Mouse (Mus musculus) spleen, adult 2 months (tissue): ENCODE data around the gene Rasgef1b. TPM values are rescaled to one million over a fixed set of nuclear protein-coding genes. Genes with fewer than 3 reads are reported as not detected.

Source experiments
- DNase-seq, 2 experiments: peaks; one replicate each; pipeline versions ENCODE4 v3.0.0 to v3.0.0-alpha.2; 2012 to 2021; ENCODE audit warnings: low spot score in 2 of 2, low read depth in 1 of 2
- H3K27ac ChIP-seq: fragments of 200-500 bp; 2 replicates; pipeline ENCODE4 v1.5.1; 2012; ENCODE audit warnings: low read length, inconsistent platforms; ENCODE audit not compliant: insufficient read depth
- H3K27me3 ChIP-seq: fragments of 200-500 bp; 2 replicates; pipeline ENCODE4 v1.6.1; 2012; ENCODE audit warnings: mild to moderate bottlenecking, moderate library complexity, low read length, inconsistent platforms; ENCODE audit not compliant: control insufficient read depth, insufficient read depth
- H3K36me3 ChIP-seq: fragments of 200-500 bp; 2 replicates; pipeline ENCODE4 v1.6.1; 2012; ENCODE audit warnings: mild to moderate bottlenecking, low read length, inconsistent platforms; ENCODE audit not compliant: control insufficient read depth, insufficient read depth
- H3K4me1 ChIP-seq: fragments of 200-500 bp; 2 replicates; pipeline ENCODE4 v1.6.1; 2011; ENCODE audit warnings: inconsistent platforms; ENCODE audit not compliant: control insufficient read depth, insufficient read depth, insufficient read length
- H3K4me3 ChIP-seq: fragments of 200-500 bp; 2 replicates; pipeline ENCODE4 v1.5.1; 2011; ENCODE audit warnings: mild to moderate bottlenecking, inconsistent platforms; ENCODE audit not compliant: insufficient read depth, insufficient read length; ENCODE audit errors: extremely low read depth
- CTCF ChIP-seq: fragments of 200-500 bp; IDR thresholded peaks from 2 replicates; pipeline ENCODE4 v1.5.1; 2011; ENCODE audit warnings: mild to moderate bottlenecking, inconsistent platforms; ENCODE audit not compliant: insufficient read depth, insufficient read length, insufficient replicate concordance; ENCODE audit errors: extremely low read depth
- POLR2A ChIP-seq: fragments of 200-500 bp; IDR thresholded peaks from 2 replicates; pipeline ENCODE4 v1.6.1; 2011; ENCODE audit warnings: low read depth, low read length, inconsistent platforms
- WGBS: fragments of 180-500 bp; shearing (Covaris S2); methylation state at CpG from one replicate; pipeline ENCODE4 v1.1.7; 2018; 5-methylcytosine and 5-hydroxymethylcytosine counted together
- polyA plus RNA-seq: library from polyadenylated mRNA; depleted of rRNA; stranded (reverse); fragments of >200 nt; gene quantifications from 2 replicates; pipeline ENCODE4 v1.2.3, GENCODE M21; 2012

The Rasgef1b gene
- polyA plus RNA-seq, 1 experiment, result 13.9 TPM

DNA sequence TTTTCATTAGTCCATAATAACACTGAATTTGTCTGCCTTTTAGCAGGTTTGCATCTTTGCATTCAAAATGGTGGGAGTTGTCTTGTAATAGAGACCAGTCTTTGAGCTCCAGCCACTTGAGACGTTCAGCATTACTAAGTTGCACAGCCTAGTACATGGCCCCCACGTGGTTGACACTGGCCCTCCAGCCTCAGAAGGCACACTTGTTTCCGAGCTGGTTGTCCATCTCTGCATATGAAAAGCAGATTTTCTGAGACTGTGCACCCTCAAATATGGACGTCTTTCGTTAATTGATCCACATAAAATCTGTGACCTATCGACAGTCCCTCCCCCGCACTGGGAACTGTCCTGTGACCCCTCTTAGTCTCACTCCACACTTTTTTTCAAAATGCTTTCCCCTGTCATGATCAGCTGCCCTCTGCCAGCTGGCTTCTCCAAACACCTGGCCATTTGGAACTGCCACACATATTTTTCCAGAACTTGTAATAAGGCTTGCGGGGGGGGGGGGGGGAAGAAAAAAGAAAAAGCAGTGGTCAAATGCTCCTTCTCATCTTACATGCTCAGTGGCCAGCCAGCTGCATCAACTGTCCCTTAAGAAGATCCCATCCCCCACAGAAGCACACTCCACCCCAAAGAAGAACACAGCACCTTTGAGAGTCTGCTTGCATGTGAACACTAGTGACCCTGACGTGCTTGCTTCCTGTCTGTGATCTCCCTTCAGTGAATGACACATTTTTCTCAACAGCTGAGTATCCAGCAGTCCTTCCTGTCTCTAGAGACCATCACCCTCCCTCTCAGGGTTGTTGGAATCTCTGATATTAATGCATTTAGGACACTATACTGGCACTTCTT, 231.7 kb downstream of the Rasgef1b start:
- no peaks in the 10 kb centered on the region for H3K36me3 ChIP-seq
- H3K27ac ChIP-seq, result no peak overlapping the region
- no peaks in the 10 kb centered on the region for H3K27me3 ChIP-seq
- TF ChIP-seq CTCF (no peak), POLR2A (no peak)
- H3K4me3 ChIP-seq, result no peak overlapping the region
- 81% methylated on average over 9 of the region's 9 CpGs for WGBS
- peaks cover 18% of the 10 kb centered on the region; the same call in 1 of the 2 replicates for H3K4me1 ChIP-seq
- DNase-seq, result no peak

- TF ChIP-seq CTCF (no peak), POLR2A (no peak)
- no peak for DNase-seq
- Histone ChIP-seq H3K4me3 (no peak overlapping the region), H3K27me3 (no peaks in the 10 kb centered on the region), H3K36me3 (no peaks in the 10 kb centered on the region), H3K27ac (peak overlapping the region; percentile 76; the same call in 1 of the 2 replicates), H3K4me1 (peaks cover 18% of the 10 kb centered on the region; the same call in 1 of the 2 replicates)
- WGBS, result 13% methylated on average over 1 of the region's 1 CpGs
These were observed 232.8 kb downstream of the Rasgef1b start for GRCm38 (mm10) chr5:99496157-99496453.

DNA sequence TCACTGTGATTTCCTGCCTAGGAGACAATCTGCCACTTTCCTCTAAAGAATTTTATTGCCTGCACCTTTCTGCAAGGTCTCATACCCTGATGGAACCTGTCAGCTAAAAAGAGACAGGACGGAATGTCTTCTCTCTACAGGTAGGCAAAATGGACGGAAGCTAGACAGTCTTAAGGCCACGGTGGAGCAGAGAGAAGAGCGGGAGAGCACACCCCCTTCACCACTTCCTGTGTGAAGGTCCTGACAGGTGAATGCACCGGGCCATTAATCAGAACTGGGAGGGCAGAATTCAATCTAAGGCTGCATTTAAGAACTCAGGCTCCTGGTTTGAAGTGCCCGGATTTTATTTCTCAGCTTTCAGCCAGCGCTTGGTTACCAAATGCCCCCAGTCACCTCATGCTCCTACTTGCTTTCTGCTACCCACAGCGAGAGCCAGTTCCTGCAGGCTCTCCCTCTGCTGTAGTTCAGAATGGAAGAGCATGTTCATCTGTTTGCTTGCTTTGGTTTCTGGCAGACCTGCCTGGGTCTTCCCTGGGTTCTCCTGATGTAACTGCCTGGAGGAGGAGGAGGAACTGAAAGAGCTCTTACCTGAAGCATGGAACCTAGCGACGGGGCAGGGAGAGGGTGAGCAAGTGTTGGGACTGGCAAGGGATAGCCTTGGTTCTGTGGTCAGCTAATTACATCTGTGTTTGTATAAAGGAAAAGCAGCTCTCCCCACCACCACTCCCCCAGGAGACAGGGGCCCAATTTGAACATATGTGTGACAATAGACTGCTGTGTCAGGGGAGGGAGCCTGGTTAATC, 233.3 kb downstream of the Rasgef1b start:
- Histone ChIP-seq H3K36me3 (no peaks in the 10 kb centered on the region), H3K27ac (peak overlapping the region; percentile 76), H3K4me3 (peak overlapping the region; percentile 20; the same call in 1 of the 2 replicates), H3K27me3 (no peaks in the 10 kb centered on the region), H3K4me1 (peaks cover 18% of the 10 kb centered on the region; the same call in 1 of the 2 replicates)
- 32% methylated on average over 10 of the region's 10 CpGs for whole genome bisulfite sequencing
- TF ChIP-seq POLR2A (no peak), CTCF (no peak)
- peak; percentile 36 to 43 for DNase-seq

DNA sequence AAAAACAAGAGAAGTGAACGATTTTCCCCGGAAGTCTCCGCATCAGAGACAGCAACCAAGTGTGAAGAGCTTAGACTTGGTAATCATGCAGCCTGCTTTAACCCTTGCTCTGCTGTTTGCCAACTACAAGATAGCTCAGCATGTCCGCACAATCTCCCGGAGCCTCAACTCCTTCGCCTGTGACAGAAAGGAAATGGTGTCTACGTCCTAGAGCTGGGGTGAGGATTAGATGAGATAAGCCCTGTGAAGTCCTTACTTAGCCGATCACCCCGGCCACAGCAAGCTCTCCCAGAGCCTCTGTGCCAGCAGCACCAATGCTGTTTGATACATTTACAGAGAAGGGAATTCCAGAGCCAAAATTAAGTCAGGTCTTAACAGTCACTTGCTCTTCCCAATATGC, 235.0 kb downstream of the Rasgef1b start:
- no peak for DNase-seq
- Histone ChIP-seq H3K27ac (no peak overlapping the region), H3K27me3 (no peaks in the 10 kb centered on the region), H3K4me3 (no peak overlapping the region), H3K36me3 (no peaks in the 10 kb centered on the region), H3K4me1 (peaks cover 18% of the 10 kb centered on the region; the same call in 1 of the 2 replicates)
- WGBS, result 88% methylated on average over 9 of the region's 9 CpGs
- TF ChIP-seq CTCF, result no peak
- no peak for TF ChIP-seq POLR2A

- Histone ChIP-seq H3K4me1 (peaks cover 24% of the 10 kb centered on the region; the same call in 1 of the 2 replicates), H3K27me3 (no peaks in the 10 kb centered on the region), H3K27ac (no peak overlapping the region), H3K4me3 (no peak overlapping the region), H3K36me3 (no peaks in the 10 kb centered on the region)
- TF ChIP-seq CTCF (no peak), POLR2A (no peak)
- DNase-seq, result no peak
- WGBS, result 91% methylated on average over 3 of the region's 3 CpGs
These were observed 235.8 kb downstream of the Rasgef1b start for GRCm38 (mm10) chr5:99493017-99493416.

DNA sequence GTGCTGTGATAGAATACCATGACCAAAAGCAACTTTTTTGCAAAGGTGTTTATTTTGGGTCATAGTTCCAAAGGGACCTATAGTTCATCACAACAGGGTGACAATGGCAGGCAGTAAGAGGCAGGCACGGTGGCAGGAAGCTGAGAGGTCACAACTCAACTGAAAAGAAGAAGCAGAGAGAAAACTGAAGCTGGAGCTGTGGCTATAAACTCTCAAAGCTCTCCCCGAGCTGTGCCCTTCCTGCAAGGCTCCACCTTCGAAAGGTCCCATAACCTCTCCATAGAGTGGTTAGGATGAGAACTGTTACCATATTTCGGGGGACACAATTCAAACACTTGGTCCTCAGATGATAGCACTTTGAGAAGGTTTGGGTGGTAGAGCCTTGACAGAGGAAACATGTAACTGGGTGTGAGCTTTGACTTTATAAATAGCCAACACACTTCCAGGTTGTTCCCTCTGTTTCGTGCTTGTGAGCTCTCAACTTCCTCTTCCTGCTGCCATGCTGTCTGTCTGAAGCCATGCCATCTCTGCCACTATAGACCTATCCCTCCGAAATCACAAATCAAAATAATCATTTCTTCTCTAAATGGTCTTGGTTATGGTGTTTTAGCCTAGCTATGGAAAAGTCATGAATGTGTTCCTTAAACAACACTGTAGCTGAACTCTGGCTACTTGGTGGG, 240.2 kb downstream of the Rasgef1b start:
- peaks cover 6% of the 10 kb centered on the region; the same call in 1 of the 2 replicates for H3K4me1 ChIP-seq
- TF ChIP-seq POLR2A (no peak), CTCF (no peak)
- 38% methylated on average over 6 of the region's 6 CpGs for WGBS
- H3K27me3 ChIP-seq, result no peaks in the 10 kb centered on the region
- DNase-seq, result no peak
- no peaks in the 10 kb centered on the region for H3K36me3 ChIP-seq
- no peak overlapping the region for H3K4me3 ChIP-seq
- peak overlapping the region; percentile 44; the same call in 1 of the 2 replicates for H3K27ac ChIP-seq
